Mouse (Mus musculus) embryonic fibroblast, embryonic 13.5 days (primary cell): ENCODE data around the gene Gcgr.

ENCODE experiments used
- CTCF ChIP-seq: IDR thresholded peaks from 2 replicates; pipeline ENCODE4 v1.5.1; 2011; ENCODE audit warnings: mild to moderate bottlenecking, control low read depth, low read length, moderate library complexity, borderline replicate concordance; ENCODE audit not compliant: insufficient read depth
- POLR2A ChIP-seq: IDR thresholded peaks from 2 replicates; pipeline ENCODE4 v1.6.1; 2011; ENCODE audit warnings: low read depth, mild to moderate bottlenecking, control low read depth, low read length, moderate library complexity

DNA sequence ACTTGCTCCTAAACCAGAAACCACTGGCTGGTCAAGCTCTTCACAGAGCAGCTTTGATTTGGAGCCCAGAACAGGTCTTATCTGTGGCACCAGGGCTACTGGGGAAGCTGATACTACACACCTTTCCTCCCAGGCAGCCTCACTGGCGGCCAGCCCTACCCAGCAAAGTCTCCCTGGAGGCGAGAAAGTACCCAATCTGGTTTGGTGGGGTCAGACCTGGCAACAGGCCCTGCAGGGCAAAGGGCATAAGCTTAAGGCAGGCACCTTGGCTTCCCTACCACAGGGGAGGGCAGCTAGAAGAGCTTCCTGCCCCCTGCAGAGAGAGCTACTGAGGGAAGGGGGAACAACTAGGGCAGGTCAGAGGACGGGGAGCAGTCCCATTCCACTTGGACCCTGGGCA is 30.1 kb upstream of the Gcgr start:
- TF ChIP-seq CTCF (no peak), POLR2A (no peak)
